Mouse (Mus musculus) erythroblast, embryonic 14.5 days (primary cell): ENCODE measurements around the gene Fam120c.

ENCODE experiments used
- GATA1 ChIP-seq: IDR thresholded peaks from 2 replicates; pipeline ENCODE4 v1.6.1; 2012; ENCODE audit warnings: low read length, inconsistent platforms, mixed read lengths
- TAL1 ChIP-seq: IDR thresholded peaks from 3 replicates; pipeline ENCODE4 v1.6.1; 2012; ENCODE audit warnings: low read length, inconsistent platforms, mixed read lengths

- no peak for TF ChIP-seq TAL1
- TF ChIP-seq GATA1 = no peak
Observed at GRCm38 (mm10) chrX:151345333-151346125, 1.6 kb downstream of the Fam120c start.
